Mouse (Mus musculus): ENCODE measurements around the gene Cd4. TPM values are rescaled to one million over a fixed set of nuclear protein-coding genes. Genes with fewer than 3 reads are reported as not detected.

Gene Cd4
- polyA plus RNA-seq, 1 experiment from 2014 or later, result not detected

- Histone ChIP-seq H3K36me3 (peaks cover 75% of the 10 kb centered on the region), H3K9ac (no peak overlapping the region; the same call in 1 of the 2 replicates), H3K4me1 (replicated peaks) (peaks cover 32% of the 10 kb centered on the region), H3K27ac (no peak overlapping the region), H3K27me3 (no peaks in the 10 kb centered on the region), H3K9me3 (replicated peaks) (no peaks in the 10 kb centered on the region), H3K4me3 (replicated peaks) (no peak overlapping the region), H3K4me2 (no peak overlapping the region)
- DNase-seq (no peak), ATAC-seq (ENCODE audit: low read depth) (no peak)
- WGBS (ENCODE audit: insufficient replicate concordance), result 82% methylated on average over 11 of the region's 11 CpGs
Measured at GRCm38 (mm10) chr6:124817125-124817524, 70.9 kb downstream of the Cd4 start.

GRCm38 (mm10) chr6:124816611-124817010 is 71.4 kb downstream of the Cd4 start:
- H3K9ac ChIP-seq, result no peak overlapping the region
- ATAC-seq (ENCODE audit: low read depth) (no peak), DNase-seq (no peak)
- 89% methylated on average over 4 of the region's 4 CpGs for WGBS (ENCODE audit: insufficient replicate concordance)
- no peak overlapping the region for H3K4me2 ChIP-seq
- no peak overlapping the region for H3K27ac ChIP-seq
- peaks cover 75% of the 10 kb centered on the region for H3K36me3 ChIP-seq
- no peaks in the 10 kb centered on the region for H3K27me3 ChIP-seq
- no peaks in the 10 kb centered on the region for H3K9me3 ChIP-seq (replicated peaks)
- peaks cover 38% of the 10 kb centered on the region for H3K4me1 ChIP-seq (replicated peaks)
- no peak overlapping the region for H3K4me3 ChIP-seq (replicated peaks)

- Histone ChIP-seq H3K4me2 (peak overlapping the region; percentile 90; the same call in 1 of the 2 replicates), H3K27me3 (no peaks in the 10 kb centered on the region), H3K9ac (0 out of 2 replicates have a peak overlapping the region, but pooled peaks have one; percentile 2), H3K36me3 (peaks cover 75% of the 10 kb centered on the region), H3K4me1 (replicated peaks) (peaks cover 51% of the 10 kb centered on the region), H3K9me3 (replicated peaks) (no peaks in the 10 kb centered on the region), H3K4me3 (replicated peaks) (no peak overlapping the region), H3K27ac (peak overlapping the region; percentile 89)
- 67% methylated on average over 9 of the region's 9 CpGs for WGBS (ENCODE audit: insufficient replicate concordance)
- no peak for DNase-seq
- ATAC-seq (ENCODE audit: low read depth), result no peak
Measured at GRCm38 (mm10) chr6:124814858-124815774, 72.9 kb downstream of the Cd4 start.

Other genes with a start within 250 kb of the Cd4 start
- 68.4 and 73.9 TPM in 2 replicates for gene Lpcat3, start 225.2 kb downstream of the Cd4 start, polyA plus RNA-seq (2015; fragmentation: Nextera tagmentation; extraction: Ambion mirVana)
- gene Emg1, start 176.0 kb downstream of the Cd4 start, polyA plus RNA-seq (2015; fragmentation: Nextera tagmentation; extraction: Ambion mirVana), result 189 and 198 TPM in 2 replicates
- gene Phb2, start 175.9 kb downstream of the Cd4 start, polyA plus RNA-seq (2015; fragmentation: Nextera tagmentation; extraction: Ambion mirVana), result 356 and 373 TPM in 2 replicates
- gene Ptpn6, start 149.5 kb downstream of the Cd4 start, polyA plus RNA-seq (2015; fragmentation: Nextera tagmentation; extraction: Ambion mirVana), result 28.7 and 29.5 TPM in 2 replicates
- gene Grcc10, start 146.8 kb downstream of the Cd4 start, polyA plus RNA-seq (2015; fragmentation: Nextera tagmentation; extraction: Ambion mirVana), result 77.7 and 80.2 TPM in 2 replicates
- gene Gm45234, start 132.2 kb downstream of the Cd4 start, polyA plus RNA-seq (2015; fragmentation: Nextera tagmentation; extraction: Ambion mirVana), result not detected in 2 replicates
- gene Atn1, start 131.7 kb downstream of the Cd4 start, polyA plus RNA-seq (2015; fragmentation: Nextera tagmentation; extraction: Ambion mirVana), result 1.5 and 1.8 TPM in 2 replicates
- 0.32 and 0.42 TPM in 2 replicates for gene Eno2, start 118.5 kb downstream of the Cd4 start, polyA plus RNA-seq (2015; fragmentation: Nextera tagmentation; extraction: Ambion mirVana)
- not detected in 2 replicates for gene Lrrc23, start 108.5 kb downstream of the Cd4 start, polyA plus RNA-seq (2015; fragmentation: Nextera tagmentation; extraction: Ambion mirVana)
- gene Spsb2, start 79.6 kb downstream of the Cd4 start, polyA plus RNA-seq (2015; fragmentation: Nextera tagmentation; extraction: Ambion mirVana), result 8.6 and 9.6 TPM in 2 replicates
- 461 and 495 TPM in 2 replicates for gene Tpi1, start 73.9 kb downstream of the Cd4 start, polyA plus RNA-seq (2015; fragmentation: Nextera tagmentation; extraction: Ambion mirVana)
- 63.5 and 67.5 TPM in 2 replicates for gene Usp5, start 58.7 kb downstream of the Cd4 start, polyA plus RNA-seq (2015; fragmentation: Nextera tagmentation; extraction: Ambion mirVana)
- 202 and 204 TPM in 2 replicates for gene Cdca3, start 58.7 kb downstream of the Cd4 start, polyA plus RNA-seq (2015; fragmentation: Nextera tagmentation; extraction: Ambion mirVana)
- 0.16 and 0.23 TPM in 2 replicates for gene Gnb3, start 47.9 kb downstream of the Cd4 start, polyA plus RNA-seq (2015; fragmentation: Nextera tagmentation; extraction: Ambion mirVana)
- 1.4 and 1.9 TPM in 2 replicates for gene P3h3, start 30.5 kb downstream of the Cd4 start, polyA plus RNA-seq (2015; fragmentation: Nextera tagmentation; extraction: Ambion mirVana)
- gene Gpr162, start 24.2 kb downstream of the Cd4 start, polyA plus RNA-seq (2015; fragmentation: Nextera tagmentation; extraction: Ambion mirVana), result 0.08 and 0.14 TPM in 2 replicates
- 0.14 and 0.18 TPM in 2 replicates for gene Lag3, start 23.5 kb upstream of the Cd4 start, polyA plus RNA-seq (2015; fragmentation: Nextera tagmentation; extraction: Ambion mirVana)
- 42.3 and 47.6 TPM in 2 replicates for gene Ptms, start 31.9 kb upstream of the Cd4 start, polyA plus RNA-seq (2015; fragmentation: Nextera tagmentation; extraction: Ambion mirVana)
- gene Mlf2, start 43.2 kb upstream of the Cd4 start, polyA plus RNA-seq (2015; fragmentation: Nextera tagmentation; extraction: Ambion mirVana), result 129 and 134 TPM in 2 replicates
- gene Cops7a, start 77.3 kb upstream of the Cd4 start, polyA plus RNA-seq (2015; fragmentation: Nextera tagmentation; extraction: Ambion mirVana), result 67.3 and 77.6 TPM in 2 replicates
- gene Pianp, start 108.5 kb upstream of the Cd4 start, polyA plus RNA-seq (2015; fragmentation: Nextera tagmentation; extraction: Ambion mirVana), result 0.05 and 0.15 TPM in 2 replicates
- gene Zfp384, start 120.9 kb upstream of the Cd4 start, polyA plus RNA-seq (2015; fragmentation: Nextera tagmentation; extraction: Ambion mirVana), result 3.6 and 3.8 TPM in 2 replicates
- 28.6 and 31.8 TPM in 2 replicates for gene Ing4, start 151.5 kb upstream of the Cd4 start, polyA plus RNA-seq (2015; fragmentation: Nextera tagmentation; extraction: Ambion mirVana)
- gene Acrbp, start 161.5 kb upstream of the Cd4 start, polyA plus RNA-seq (2015; fragmentation: Nextera tagmentation; extraction: Ambion mirVana), result 1.6 and 2.2 TPM in 2 replicates
- 1.6 and 2.1 TPM in 2 replicates for gene Lpar5, start 179.7 kb upstream of the Cd4 start, polyA plus RNA-seq (2015; fragmentation: Nextera tagmentation; extraction: Ambion mirVana)
- 29.2 and 30.0 TPM in 2 replicates for gene Chd4, start 207.8 kb upstream of the Cd4 start, polyA plus RNA-seq (2015; fragmentation: Nextera tagmentation; extraction: Ambion mirVana)
- 60.6 and 65.5 TPM in 2 replicates for gene Nop2, start 243.7 kb upstream of the Cd4 start, polyA plus RNA-seq (2015; fragmentation: Nextera tagmentation; extraction: Ambion mirVana)